In the genomic region with DNA sequence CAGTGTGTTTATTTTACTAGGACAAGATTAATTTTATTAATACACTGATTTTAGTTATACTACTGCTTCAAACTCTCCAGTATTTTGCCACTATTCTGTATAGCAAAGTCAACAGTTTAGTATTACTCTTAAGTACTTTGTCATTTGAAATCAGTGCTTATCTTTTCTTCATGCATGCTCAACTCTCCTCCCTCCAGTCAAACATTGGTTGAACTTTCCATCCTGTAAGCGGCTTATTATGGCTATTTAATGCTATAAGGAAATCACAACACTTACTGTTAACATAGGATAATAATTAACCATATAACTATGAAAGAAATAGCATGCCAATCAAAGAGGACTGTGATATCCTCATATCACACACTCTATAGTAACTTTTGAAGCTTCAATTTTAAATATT, we compare ENCODE assay signal across 24 mouse cellular contexts. TPM values are rescaled to one million over a fixed set of nuclear protein-coding genes. Genes with fewer than 3 reads are reported as not detected.
DNase-seq lines count a peak whose midpoint lies in the region; ATAC-seq and TF ChIP-seq lines count a peak whose summit lies in the region.
"Had no signal": no experiment of that assay in that cellular context is flagged by ENCODE, and none has a peak within 500 bp of the region (broad histone marks: within the 10 kb centered on the region; RNA-seq: fewer than 3 reads in every experiment).

No protein-coding gene starts in this region.

- no peak for TF ChIP-seq CTCF in intestine, postnatal 0 days (IDR thresholded peaks at IDR 0.05; ENCODE audit: low read depth)
- no peak for TF ChIP-seq CTCF in stomach, postnatal 0 days (IDR thresholded peaks at IDR 0.05; ENCODE audit: low read depth)

- H3K9me3 ChIP-seq in intestine, embryonic 16.5 days (ENCODE audit: control insufficient read depth, low read length): no peaks in the 10 kb centered on the region
- H3K9me3 ChIP-seq in intestine, embryonic 15.5 days: no peaks in the 10 kb centered on the region
- no peaks in the 10 kb centered on the region for H3K9me3 ChIP-seq in intestine, postnatal 0 days (ENCODE audit: control insufficient read depth)
- no peaks in the 10 kb centered on the region for H3K9me3 ChIP-seq in stomach, postnatal 0 days (ENCODE audit: control insufficient read depth, low read length)
- H3K9me3 ChIP-seq in kidney, embryonic 14.5 days (ENCODE audit: control insufficient read depth, low read length): no peaks in the 10 kb centered on the region
- H3K9me3 ChIP-seq: G1E had no signal

- no peaks in the 10 kb centered on the region for H3K27me3 ChIP-seq in intestine, embryonic 16.5 days (replicated peaks; ENCODE audit: control insufficient read depth, insufficient read depth, low read length)
- H3K27me3 ChIP-seq in intestine, embryonic 15.5 days (replicated peaks): no peaks in the 10 kb centered on the region
- no peaks in the 10 kb centered on the region for H3K27me3 ChIP-seq in intestine, postnatal 0 days (replicated peaks; ENCODE audit: control insufficient read depth, insufficient read depth, low read length)
- H3K27me3 ChIP-seq in stomach, postnatal 0 days (ENCODE audit: control insufficient read depth, insufficient read depth, low read length): no peaks in the 10 kb centered on the region
- H3K27me3 ChIP-seq in kidney, embryonic 14.5 days (ENCODE audit: control insufficient read depth, insufficient read depth, low read length): no peaks in the 10 kb centered on the region
- H3K27me3 ChIP-seq: CH12.LX had no signal

- TF ChIP-seq EP300 in stomach, postnatal 0 days (optimal IDR thresholded peaks at IDR 0.05): no peak

- no peak overlapping the region for H3K4me2 ChIP-seq in intestine, embryonic 16.5 days (ENCODE audit: low read depth, low read length)
- no peak overlapping the region for H3K4me2 ChIP-seq in intestine, embryonic 15.5 days (replicated peaks)
- H3K4me2 ChIP-seq in intestine, postnatal 0 days (replicated peaks; ENCODE audit: low read depth): no peak overlapping the region
- no peak overlapping the region for H3K4me2 ChIP-seq in stomach, postnatal 0 days (replicated peaks; ENCODE audit: low read depth)
- H3K4me2 ChIP-seq in kidney, embryonic 14.5 days (replicated peaks; ENCODE audit: low read depth, low read length): no peak overlapping the region

- no peak overlapping the region for H3K4me3 ChIP-seq in intestine, embryonic 16.5 days (ENCODE audit: low read length)
- no peak overlapping the region for H3K4me3 ChIP-seq in intestine, embryonic 15.5 days (replicated peaks)
- no peak overlapping the region for H3K4me3 ChIP-seq in intestine, postnatal 0 days (ENCODE audit: low read depth, low read length)
- no peak overlapping the region for H3K4me3 ChIP-seq in stomach, postnatal 0 days (ENCODE audit: low read depth, low read length)
- no peak overlapping the region for H3K4me3 ChIP-seq in kidney, embryonic 14.5 days (ENCODE audit: low read length)

- no peak for DNase-seq in stomach, postnatal 0 days (ENCODE audit: low spot score)
- no peak for DNase-seq in gastrocnemius, adult 18-20 months (ENCODE audit: low spot score)
- DNase-seq: adrenal gland, adult 2 months; adrenal gland, adult 8-10 months; adrenal gland, postnatal 10 days; adrenal gland, postnatal 14 days; adrenal gland, postnatal 25 days; adrenal gland, postnatal 36 days; B cell, adult 2 months; cerebellum, adult 11 months; cerebellum, adult 11-12 months; cerebellum, adult 18-20 months had no signal

- WGBS in intestine, embryonic 16.5 days: 55% methylated on average over 1 of the region's 1 CpGs
- WGBS in intestine, embryonic 15.5 days: 60% methylated on average over 1 of the region's 1 CpGs
- 32% methylated on average over 1 of the region's 1 CpGs for WGBS in intestine, postnatal 0 days
- 21% methylated on average over 1 of the region's 1 CpGs for WGBS in stomach, postnatal 0 days
- WGBS in kidney, embryonic 14.5 days: 67% methylated on average over 1 of the region's 1 CpGs

- no peak overlapping the region for H3K9ac ChIP-seq in intestine, embryonic 16.5 days (ENCODE audit: low read depth, low read length)
- no peak overlapping the region for H3K9ac ChIP-seq in intestine, embryonic 15.5 days
- H3K9ac ChIP-seq in intestine, postnatal 0 days (ENCODE audit: low read depth, low read length): no peak overlapping the region
- no peak overlapping the region for H3K9ac ChIP-seq in stomach, postnatal 0 days (ENCODE audit: low read length)
- H3K9ac ChIP-seq in kidney, embryonic 14.5 days (ENCODE audit: low read depth, low read length): no peak overlapping the region

- H3K4me1 ChIP-seq in intestine, embryonic 16.5 days (ENCODE audit: control insufficient read depth, insufficient read depth, low read length): no peaks in the 10 kb centered on the region
- H3K4me1 ChIP-seq in intestine, embryonic 15.5 days (replicated peaks): no peaks in the 10 kb centered on the region
- H3K4me1 ChIP-seq in intestine, postnatal 0 days (replicated peaks; ENCODE audit: control insufficient read depth, insufficient read depth, low read length): no peaks in the 10 kb centered on the region
- H3K4me1 ChIP-seq in stomach, postnatal 0 days (replicated peaks; ENCODE audit: control insufficient read depth, insufficient read depth): no peaks in the 10 kb centered on the region
- no peaks in the 10 kb centered on the region for H3K4me1 ChIP-seq in kidney, embryonic 14.5 days (ENCODE audit: control insufficient read depth, insufficient read depth, low read length)

- no peaks in the 10 kb centered on the region for H3K36me3 ChIP-seq in intestine, embryonic 16.5 days (ENCODE audit: control insufficient read depth, insufficient read depth, low read length)
- H3K36me3 ChIP-seq in intestine, embryonic 15.5 days: no peaks in the 10 kb centered on the region
- H3K36me3 ChIP-seq in intestine, postnatal 0 days (ENCODE audit: control insufficient read depth, insufficient read depth): no peaks in the 10 kb centered on the region
- no peaks in the 10 kb centered on the region for H3K36me3 ChIP-seq in stomach, postnatal 0 days (ENCODE audit: control insufficient read depth, insufficient read depth, low read length)
- no peaks in the 10 kb centered on the region for H3K36me3 ChIP-seq in kidney, embryonic 14.5 days (ENCODE audit: control insufficient read depth, insufficient read depth, low read length)
- H3K36me3 ChIP-seq: G1E had no signal

- H3K27ac ChIP-seq in intestine, embryonic 16.5 days (ENCODE audit: low read length): no peak overlapping the region
- H3K27ac ChIP-seq in intestine, embryonic 15.5 days: no peak overlapping the region
- H3K27ac ChIP-seq in intestine, postnatal 0 days (ENCODE audit: low read depth, low read length): no peak overlapping the region
- H3K27ac ChIP-seq in stomach, postnatal 0 days (replicated peaks): no peak overlapping the region
- no peak overlapping the region for H3K27ac ChIP-seq in kidney, embryonic 14.5 days (ENCODE audit: low read depth, low read length)

- ATAC-seq in intestine, embryonic 16.5 days: peak; percentile 65; the same call in 1 of the 2 replicates
- ATAC-seq in intestine, embryonic 15.5 days: no peak
- 0 out of 2 replicates have a peak, but pooled peaks have one; percentile 16 for ATAC-seq in intestine, postnatal 0 days
- ATAC-seq in stomach, postnatal 0 days (ENCODE audit: low FRiP score, low TSS enrichment): peak; percentile 64; the same call in 1 of the 2 replicates
- ATAC-seq in kidney, embryonic 14.5 days (ENCODE audit: low FRiP score, low TSS enrichment): no peak
- ATAC-seq: activated CD4-positive, CD25-positive, alpha-beta regulatory T cell, adult 4 months; CD4-positive, CD25-positive, alpha-beta regulatory T cell, adult 4 months; Patski had no signal

RNA-seq across cellular contexts. Expression of gene Pof1b, which starts 57.5 kb away (rescaled TPM):
- polyA plus RNA-seq in intestine, embryonic 16.5 days (2015; fragmentation: Nextera tagmentation; extraction: Ambion mirVana): 4.4 and 6.3 TPM in 2 replicates
- polyA plus RNA-seq in intestine, embryonic 15.5 days (2015; fragmentation: Nextera tagmentation; extraction: Ambion mirVana): 3.8 TPM in 2 replicates
- polyA plus RNA-seq in intestine, postnatal 0 days (2015; fragmentation: Nextera tagmentation; extraction: Ambion mirVana): 6.6 and 7.4 TPM in 2 replicates
- polyA plus RNA-seq in stomach, postnatal 0 days (2015; fragmentation: Nextera tagmentation; extraction: Ambion mirVana): 48.2 and 51.2 TPM in 2 replicates
- not detected for total RNA-seq in gastrocnemius, adult 18-20 months (2021)
- 0.20 and 0.21 TPM in 2 replicates for polyA plus RNA-seq in kidney, embryonic 14.5 days (2014; fragmentation: Nextera tagmentation; extraction: Ambion mirVana)
- total RNA-seq: adrenal gland, adult 18-20 months; adrenal gland, adult 2 months; adrenal gland, adult 8-10 months; adrenal gland, postnatal 10 days; adrenal gland, postnatal 14 days; adrenal gland, postnatal 25 days; adrenal gland, postnatal 36 days; MEL had no signal
- polyA plus RNA-seq: activated CD4-positive, CD25-positive, alpha-beta regulatory T cell, adult 4 months; adrenal gland, adult 2 months; C2C12; CD4-positive, CD25-positive, alpha-beta regulatory T cell, adult 4 months; G1E; Patski had no signal

Comparison
In these comparisons a context has a peak if more than half of its experiments do, and no peak if none do; other contexts are left out.
1. ATAC-seq: peak in intestine, embryonic 16.5 days (single experiment), intestine, postnatal 0 days (single experiment) and stomach, postnatal 0 days (single experiment); none in intestine, embryonic 15.5 days (single experiment) and kidney, embryonic 14.5 days (single experiment).